Mouse (Mus musculus) C2C12 (cell line): ENCODE data around the gene Nanos2.

ENCODE experiments used
- CTCF ChIP-seq: IDR thresholded peaks from one replicate; pipeline ENCODE4 v1.5.1; 2011; ENCODE audit not compliant: control insufficient read depth, insufficient read depth, insufficient read length
- MYOG ChIP-seq: IDR thresholded peaks from one replicate; pipeline ENCODE4 v1.6.1; 2011; ENCODE audit not compliant: control insufficient read depth, insufficient read length; ENCODE audit errors: extremely low read depth

GRCm38 (mm10) chr7:19028067-19028466, 40.9 kb downstream of the Nanos2 start:
- TF ChIP-seq CTCF (no peak), MYOG (no peak)
